Mouse (Mus musculus) hindbrain, embryonic 10.5 days (tissue): Measurements from ENCODE around the gene Fth1. TPM values are rescaled to one million over a fixed set of nuclear protein-coding genes. Genes with fewer than 3 reads are reported as not detected.

Experiments used
- DNase-seq: peaks from one replicate; pipeline ENCODE4 v3.0.0-alpha.2; 2017; ENCODE audit warnings: low spot score
- H3K27ac ChIP-seq: fragments of 300-500 bp; sonication (generic); 2 replicates; pipeline ENCODE4 v1.5.1; 2016; ENCODE audit warnings: mild to moderate bottlenecking, moderate library complexity
- H3K27me3 ChIP-seq: fragments of 300-500 bp; sonication (generic); 2 replicates; pipeline ENCODE4 v1.6.1; 2016; ENCODE audit warnings: mild to moderate bottlenecking; ENCODE audit not compliant: poor library complexity, insufficient read depth, severe bottlenecking
- H3K36me3 ChIP-seq: fragments of 300-500 bp; sonication (generic); 2 replicates; pipeline ENCODE4 v1.6.1; 2016; ENCODE audit warnings: mild to moderate bottlenecking, moderate library complexity
- H3K4me1 ChIP-seq: fragments of 300-500 bp; sonication (generic); replicated peaks from 2 replicates; pipeline ENCODE4 v1.6.1; 2016; ENCODE audit warnings: mild to moderate bottlenecking
- H3K4me3 ChIP-seq: fragments of 300-500 bp; sonication (generic); 2 replicates; pipeline ENCODE4 v1.5.1; 2016; ENCODE audit warnings: mild to moderate bottlenecking, moderate library complexity
- H3K9me3 ChIP-seq: fragments of 300-500 bp; sonication (generic); 2 replicates; pipeline ENCODE4 v1.6.1; 2016; ENCODE audit warnings: mild to moderate bottlenecking, moderate library complexity
- WGBS: fragments of 180-500 bp; shearing (Covaris S2); methylation state at CpG from one replicate; pipeline ENCODE4 v1.1.7; 2016; 5-methylcytosine and 5-hydroxymethylcytosine counted together
- polyA plus RNA-seq: library from polyadenylated mRNA; unstranded; fragments of >200 nt; fragmentation: Nextera tagmentation; extraction: Ambion mirVana; gene quantifications from 2 replicates; pipeline ENCODE4 v1.2.1, GENCODE M21; 2016

The Fth1 gene
- polyA plus RNA-seq, 1 experiment from 2014 or later = 1,593 TPM

GRCm38 (mm10) chr19:10011408-10011807, 31.0 kb downstream of the Fth1 start:
- H3K4me3 ChIP-seq = no peak overlapping the region
- no peaks in the 10 kb centered on the region for H3K36me3 ChIP-seq
- no peaks in the 10 kb centered on the region for H3K9me3 ChIP-seq
- 72% methylated on average over 1 of the region's 1 CpGs for WGBS
- no peak overlapping the region for H3K27ac ChIP-seq
- DNase-seq = no peak
- H3K4me1 ChIP-seq = peaks cover 30% of the 10 kb centered on the region
- H3K27me3 ChIP-seq = peaks cover 8% of the 10 kb centered on the region

DNA sequence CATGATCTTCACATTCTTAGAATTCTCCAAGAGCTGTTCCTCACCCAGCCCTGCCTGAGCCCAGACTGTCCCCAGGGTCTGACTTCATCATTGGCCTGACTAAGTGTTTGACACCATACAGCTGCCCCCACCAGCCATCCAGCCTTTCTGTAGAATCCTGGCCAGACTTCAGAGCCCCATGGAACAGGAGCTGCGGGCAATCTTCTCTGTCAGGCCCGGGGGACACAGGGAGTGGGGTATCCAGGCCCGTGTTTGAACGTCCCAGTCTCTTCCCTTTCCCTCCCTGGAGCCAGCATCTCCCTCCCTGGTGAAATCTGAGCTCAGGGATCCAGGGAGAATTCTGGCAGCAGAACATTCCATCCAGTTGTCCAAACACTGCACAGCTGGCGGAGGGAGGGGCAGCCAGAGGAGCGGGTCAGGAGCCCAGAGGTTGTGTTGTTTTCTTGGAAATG, 32.5 kb downstream of the Fth1 start:
- WGBS = 48% methylated on average over 6 of the region's 6 CpGs
- peak; percentile 72 for DNase-seq
- Histone ChIP-seq H3K27ac (peak overlapping the region; percentile 76), H3K4me1 (peaks cover 37% of the 10 kb centered on the region), H3K27me3 (peaks cover 19% of the 10 kb centered on the region), H3K36me3 (no peaks in the 10 kb centered on the region), H3K4me3 (0 out of 2 replicates have a peak overlapping the region, but pooled peaks have one; percentile 6), H3K9me3 (no peaks in the 10 kb centered on the region)

- H3K4me1 ChIP-seq = peaks cover 42% of the 10 kb centered on the region
- no peaks in the 10 kb centered on the region for H3K9me3 ChIP-seq
- H3K27me3 ChIP-seq = peaks cover 19% of the 10 kb centered on the region
- DNase-seq = no peak
- H3K27ac ChIP-seq = peak overlapping the region; percentile 76
- H3K4me3 ChIP-seq = 0 out of 2 replicates have a peak overlapping the region, but pooled peaks have one; percentile 6
- no peaks in the 10 kb centered on the region for H3K36me3 ChIP-seq
- WGBS = 46% methylated on average over 3 of the region's 3 CpGs
Measured at GRCm38 (mm10) chr19:10013348-10013747, 33.0 kb downstream of the Fth1 start.

DNA sequence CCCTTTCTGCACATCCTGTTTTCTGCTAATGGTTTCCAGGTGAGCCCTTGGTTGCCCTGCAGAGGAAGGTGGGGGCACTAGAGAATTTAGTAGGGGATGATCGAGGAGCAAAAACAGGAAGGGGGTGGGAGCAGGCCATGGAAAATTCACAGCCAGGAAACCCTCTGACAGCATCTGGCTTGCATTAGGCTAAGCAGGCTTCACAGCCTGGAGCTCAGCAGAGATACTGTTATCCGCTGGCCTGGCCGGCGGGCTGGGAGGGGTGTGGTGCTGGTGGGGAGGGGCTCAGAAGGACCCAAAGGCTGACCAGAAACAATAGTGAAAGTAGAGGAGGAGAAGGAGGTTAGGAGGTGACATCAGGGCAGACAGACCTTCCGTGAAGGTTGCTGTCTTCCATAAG, 33.5 kb downstream of the Fth1 start:
- H3K9me3 ChIP-seq = no peaks in the 10 kb centered on the region
- no peak overlapping the region for H3K4me3 ChIP-seq
- peak overlapping the region; percentile 76 for H3K27ac ChIP-seq
- 46% methylated on average over 5 of the region's 5 CpGs for WGBS
- peak; percentile 75 for DNase-seq
- no peaks in the 10 kb centered on the region for H3K36me3 ChIP-seq
- peaks cover 48% of the 10 kb centered on the region for H3K4me1 ChIP-seq
- H3K27me3 ChIP-seq = peaks cover 23% of the 10 kb centered on the region

DNA sequence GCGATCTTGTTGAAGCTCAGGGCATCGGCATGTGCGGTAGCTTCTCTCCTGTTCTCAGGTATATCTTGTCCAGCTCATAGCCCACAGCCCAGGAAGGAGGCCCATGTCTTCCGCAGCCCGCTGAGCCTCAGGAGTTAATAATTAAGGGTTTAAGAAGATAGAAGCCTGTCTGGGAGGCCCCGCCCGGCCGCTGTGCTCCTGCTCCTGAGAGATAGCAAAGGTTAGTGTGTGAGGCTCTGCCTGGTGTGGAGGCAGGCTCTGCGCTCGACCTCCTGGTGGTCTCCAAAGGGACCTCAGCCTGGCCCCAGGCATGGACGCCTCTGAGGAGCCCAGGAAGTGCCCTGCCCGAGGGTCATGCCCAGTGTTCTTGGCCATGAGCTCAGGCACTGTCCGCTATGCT, 34.4 kb downstream of the Fth1 start:
- Histone ChIP-seq H3K4me3 (peak overlapping the region; percentile 27), H3K9me3 (no peaks in the 10 kb centered on the region), H3K27ac (peak overlapping the region; percentile 76), H3K27me3 (peaks cover 33% of the 10 kb centered on the region), H3K36me3 (no peaks in the 10 kb centered on the region), H3K4me1 (peaks cover 57% of the 10 kb centered on the region)
- WGBS = 80% methylated on average over 13 of the region's 13 CpGs
- no peak for DNase-seq

GRCm38 (mm10) chr19:10015442-10015841, 35.0 kb downstream of the Fth1 start:
- no peaks in the 10 kb centered on the region for H3K36me3 ChIP-seq
- WGBS = 76% methylated on average over 4 of the region's 4 CpGs
- no peak for DNase-seq
- peak overlapping the region; percentile 76 for H3K27ac ChIP-seq
- H3K4me1 ChIP-seq = peaks cover 57% of the 10 kb centered on the region
- H3K4me3 ChIP-seq = peak overlapping the region; percentile 27; the same call in 1 of the 2 replicates
- no peaks in the 10 kb centered on the region for H3K9me3 ChIP-seq
- H3K27me3 ChIP-seq = peaks cover 36% of the 10 kb centered on the region

DNA sequence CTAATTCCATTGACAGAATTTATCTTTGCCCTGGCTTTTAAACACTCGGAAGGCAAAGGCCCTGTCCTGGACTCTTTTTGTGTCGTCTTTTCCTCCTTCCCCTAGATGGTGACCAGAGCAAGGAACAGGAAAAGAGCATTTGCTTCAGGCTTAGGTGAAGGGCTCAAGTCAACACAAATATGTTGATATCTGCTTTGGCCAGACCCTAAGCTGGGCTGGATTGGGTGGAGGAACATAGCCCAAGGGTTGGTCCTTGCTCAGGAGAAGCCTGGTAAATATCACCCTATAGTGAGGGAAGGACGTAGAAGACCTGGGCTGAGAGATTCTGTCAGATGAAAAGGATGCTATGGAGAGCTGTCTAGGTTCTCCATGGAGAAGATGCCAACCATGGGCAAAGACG, 35.8 kb downstream of the Fth1 start:
- H3K9me3 ChIP-seq = no peaks in the 10 kb centered on the region
- H3K27ac ChIP-seq = peak overlapping the region; percentile 76
- H3K4me3 ChIP-seq = peak overlapping the region; percentile 27; the same call in 1 of the 2 replicates
- peaks cover 57% of the 10 kb centered on the region for H3K4me1 ChIP-seq
- H3K27me3 ChIP-seq = peaks cover 36% of the 10 kb centered on the region
- H3K36me3 ChIP-seq = no peaks in the 10 kb centered on the region
- DNase-seq = no peak
- WGBS = 84% methylated on average over 4 of the region's 4 CpGs

DNA sequence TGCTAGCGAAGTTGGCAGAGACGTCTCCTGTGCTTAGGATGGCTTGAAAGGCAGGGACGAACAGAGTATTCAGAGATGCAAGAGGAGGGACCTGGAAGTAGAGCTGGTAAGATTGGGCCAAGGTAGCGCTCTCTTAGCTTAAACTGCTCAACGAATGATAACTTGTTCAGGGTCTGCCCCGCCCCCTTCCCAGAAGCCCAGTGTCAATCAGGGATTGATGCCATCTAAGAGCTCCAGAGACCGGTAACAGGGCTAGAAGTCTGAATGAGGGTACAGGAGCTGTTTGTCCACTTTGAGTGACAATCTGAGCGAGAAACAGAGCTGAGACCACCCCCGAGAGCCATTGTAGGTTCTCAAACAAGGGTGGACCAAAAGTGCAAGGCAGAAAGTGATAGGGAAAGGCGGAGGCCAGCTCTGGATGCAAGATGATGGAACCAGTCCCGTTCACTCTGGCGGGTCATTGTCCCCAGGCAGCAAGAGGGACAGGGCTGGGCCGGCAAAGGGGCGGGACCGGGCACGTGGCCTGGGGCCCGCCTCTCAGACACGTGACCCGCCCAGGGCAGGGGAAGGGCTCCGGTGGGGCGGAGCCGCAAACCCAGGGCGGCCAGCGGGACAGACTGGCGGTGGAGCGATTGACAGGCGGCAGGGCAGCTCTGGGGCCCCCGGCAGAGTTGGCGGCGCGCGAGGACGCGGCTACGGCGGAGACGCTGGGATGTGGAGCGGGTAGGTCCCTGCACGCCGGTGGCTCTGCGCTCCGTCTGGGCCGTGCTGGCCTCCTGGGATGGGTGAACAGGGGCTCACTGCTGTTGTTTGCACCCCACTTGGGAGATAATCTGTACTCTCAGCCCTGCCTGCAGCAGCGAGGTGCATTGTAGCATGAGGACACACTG, 37.5 kb downstream of the Fth1 start:
- Histone ChIP-seq H3K4me3 (peak overlapping the region; percentile 64), H3K9me3 (no peaks in the 10 kb centered on the region), H3K27me3 (peaks cover 36% of the 10 kb centered on the region), H3K27ac (peak overlapping the region; percentile 88), H3K36me3 (no peaks in the 10 kb centered on the region), H3K4me1 (peaks cover 64% of the 10 kb centered on the region)
- DNase-seq = peak; percentile 92
- WGBS = 5% methylated on average over 44 of the region's 44 CpGs

GRCm38 (mm10) chr19:10018527-10018818, 38.1 kb downstream of the Fth1 start:
- DNase-seq = no peak
- Histone ChIP-seq H3K4me3 (peak overlapping the region; percentile 64), H3K27ac (peak overlapping the region; percentile 88), H3K4me1 (peaks cover 64% of the 10 kb centered on the region), H3K27me3 (peaks cover 36% of the 10 kb centered on the region), H3K9me3 (no peaks in the 10 kb centered on the region), H3K36me3 (no peaks in the 10 kb centered on the region)
- WGBS = 6% methylated on average over 3 of the region's 3 CpGs

DNA sequence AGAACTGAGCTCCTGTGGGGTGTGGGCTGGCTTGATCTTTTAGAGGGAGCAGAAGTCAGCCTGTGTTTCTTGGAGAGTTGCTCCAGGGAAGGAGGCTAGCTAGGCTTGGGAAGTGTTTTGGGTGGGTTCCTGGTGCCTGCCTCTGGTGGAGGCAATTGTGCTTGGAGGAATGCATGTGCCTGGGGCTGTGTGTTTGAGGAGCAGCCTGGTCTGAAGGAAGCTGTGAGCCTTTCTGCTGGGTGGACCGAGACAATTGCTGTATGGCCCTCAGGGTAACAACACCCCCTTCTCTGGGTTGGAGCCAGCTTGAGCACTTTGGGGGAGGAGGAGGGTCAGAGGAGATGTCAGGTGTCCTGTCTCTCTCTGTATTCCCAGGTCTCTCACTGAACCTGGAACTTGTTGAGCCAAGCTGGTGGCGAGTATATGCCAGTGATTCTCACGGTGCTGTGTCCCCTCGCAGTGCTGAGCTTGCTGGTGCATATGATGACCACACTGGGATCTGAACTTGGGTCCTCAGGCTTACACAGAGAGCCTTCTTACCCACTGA, 38.9 kb downstream of the Fth1 start:
- 69% methylated on average over 4 of the region's 4 CpGs for WGBS
- H3K27me3 ChIP-seq = peaks cover 36% of the 10 kb centered on the region
- peak overlapping the region; percentile 64 for H3K4me3 ChIP-seq
- H3K27ac ChIP-seq = peak overlapping the region; percentile 88
- peaks cover 65% of the 10 kb centered on the region for H3K4me1 ChIP-seq
- H3K36me3 ChIP-seq = no peaks in the 10 kb centered on the region
- no peak for DNase-seq
- no peaks in the 10 kb centered on the region for H3K9me3 ChIP-seq

- WGBS = 82% methylated on average over 2 of the region's 2 CpGs
- Histone ChIP-seq H3K27me3 (peaks cover 24% of the 10 kb centered on the region), H3K4me3 (no peak overlapping the region), H3K9me3 (no peaks in the 10 kb centered on the region), H3K27ac (no peak overlapping the region), H3K36me3 (0 out of 2 replicates have a peak, but pooled peaks cover under 1% of the 10 kb centered on the region), H3K4me1 (peaks cover 67% of the 10 kb centered on the region)
- DNase-seq = no peak
Measured at GRCm38 (mm10) chr19:10021981-10022380, 41.6 kb downstream of the Fth1 start.

DNA sequence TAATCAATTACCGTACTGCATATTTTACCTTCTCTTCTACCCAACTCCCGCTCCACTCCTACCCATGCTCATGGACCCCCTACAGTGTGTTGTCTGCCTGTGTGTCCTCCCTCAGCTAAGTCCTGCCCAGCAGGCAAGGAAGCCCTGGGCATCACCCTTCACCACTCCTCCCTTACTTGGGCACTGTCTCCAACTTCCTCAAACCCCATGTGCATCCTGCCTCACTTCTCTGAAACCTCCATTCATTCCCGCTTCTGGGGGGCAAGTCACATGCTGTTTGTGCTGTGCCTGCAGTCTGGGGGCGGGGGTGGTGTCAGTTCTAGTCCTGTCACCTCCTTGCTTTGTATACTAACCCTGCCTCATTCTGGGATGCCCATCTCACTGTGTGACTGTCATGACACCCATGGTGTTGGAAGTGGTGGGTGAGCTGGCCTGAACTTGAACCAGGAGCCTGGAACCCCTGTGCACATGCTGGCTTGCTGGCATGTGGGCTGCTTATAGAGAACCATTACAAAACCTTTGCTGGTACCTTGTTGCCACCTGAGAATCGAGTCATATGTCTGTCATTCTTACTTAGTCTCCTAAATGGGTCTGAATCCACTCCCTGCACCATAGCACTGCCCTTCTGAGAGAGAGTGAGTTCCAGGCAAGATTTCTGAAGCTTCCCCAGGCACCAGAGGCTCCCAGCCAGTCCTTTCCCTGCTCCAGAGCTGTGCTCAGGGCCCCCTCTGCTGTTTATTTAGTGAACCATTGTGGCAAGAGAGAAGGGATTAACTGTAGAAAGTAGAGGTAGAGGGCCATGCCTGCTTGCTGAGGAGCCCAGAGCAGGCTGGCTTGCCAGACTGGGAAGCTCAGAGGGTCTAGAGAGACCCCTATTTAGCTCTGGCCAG, 42.3 kb downstream of the Fth1 start:
- H3K4me1 ChIP-seq = peaks cover 61% of the 10 kb centered on the region
- H3K27ac ChIP-seq = peak overlapping the region; percentile 59
- no peak overlapping the region for H3K4me3 ChIP-seq
- H3K36me3 ChIP-seq = 0 out of 2 replicates have a peak, but pooled peaks cover 7% of the 10 kb centered on the region
- peaks cover 17% of the 10 kb centered on the region for H3K27me3 ChIP-seq
- WGBS = 64% methylated on average over 5 of the region's 5 CpGs
- peak; percentile 29 for DNase-seq
- H3K9me3 ChIP-seq = no peaks in the 10 kb centered on the region
